Mouse (Mus musculus) limb, embryonic 15.5 days (tissue): ENCODE measurements around the gene Scfd2. TPM values are rescaled to one million over a fixed set of nuclear protein-coding genes. Genes with fewer than 3 reads are reported as not detected.

ENCODE experiments used
- ATAC-seq: fragments of 200-750 bp; cut with Nextera tagmentation; 2 replicates; pipeline ENCODE4 v1.8.0; 2017; ENCODE audit warnings: low read depth, moderate TSS enrichment; ENCODE audit not compliant: insufficient number of reproducible peaks, low FRiP score, low TSS enrichment
- H3K27ac ChIP-seq: fragments of 300-500 bp; sonication (generic); 2 replicates; pipeline ENCODE4 v1.5.1; 2015; ENCODE audit warnings: moderate library complexity, mild to moderate bottlenecking, inconsistent platforms
- H3K27me3 ChIP-seq: fragments of 300-500 bp; sonication (generic); 2 replicates; pipeline ENCODE4 v1.6.1; 2015; ENCODE audit warnings: inconsistent platforms
- H3K36me3 ChIP-seq: fragments of 300-500 bp; sonication (generic); 2 replicates; pipeline ENCODE4 v1.6.1; 2015; ENCODE audit warnings: inconsistent platforms
- H3K4me1 ChIP-seq: fragments of 300-500 bp; sonication (generic); 2 replicates; pipeline ENCODE4 v1.6.1; 2015; ENCODE audit warnings: inconsistent platforms
- H3K4me2 ChIP-seq: fragments of 300-500 bp; sonication (generic); 2 replicates; pipeline ENCODE4 v1.6.1; 2015; ENCODE audit warnings: mild to moderate bottlenecking, inconsistent platforms
- H3K4me3 ChIP-seq: fragments of 300-500 bp; sonication (generic); 2 replicates; pipeline ENCODE4 v1.5.1; 2015; ENCODE audit warnings: mild to moderate bottlenecking, inconsistent platforms
- H3K9ac ChIP-seq: fragments of 300-500 bp; sonication (generic); 2 replicates; pipeline ENCODE4 v1.6.1; 2015; ENCODE audit warnings: inconsistent platforms
- H3K9me3 ChIP-seq: fragments of 300-500 bp; sonication (generic); 2 replicates; pipeline ENCODE4 v1.6.1; 2016; ENCODE audit warnings: inconsistent platforms
- WGBS: fragments of 180-500 bp; shearing (Covaris S2); methylation state at CpG from one replicate; pipeline ENCODE4 v1.1.7; 2015; 5-methylcytosine and 5-hydroxymethylcytosine counted together
- polyA plus RNA-seq: library from polyadenylated mRNA; unstranded; fragments of >200 nt; fragmentation: Nextera tagmentation; extraction: Ambion mirVana; gene quantifications from 2 replicates; pipeline ENCODE4 v1.2.1, GENCODE M21; 2015

Scfd2 gene
- polyA plus RNA-seq, 1 experiment from 2014 or later, result 21.2 TPM

DNA sequence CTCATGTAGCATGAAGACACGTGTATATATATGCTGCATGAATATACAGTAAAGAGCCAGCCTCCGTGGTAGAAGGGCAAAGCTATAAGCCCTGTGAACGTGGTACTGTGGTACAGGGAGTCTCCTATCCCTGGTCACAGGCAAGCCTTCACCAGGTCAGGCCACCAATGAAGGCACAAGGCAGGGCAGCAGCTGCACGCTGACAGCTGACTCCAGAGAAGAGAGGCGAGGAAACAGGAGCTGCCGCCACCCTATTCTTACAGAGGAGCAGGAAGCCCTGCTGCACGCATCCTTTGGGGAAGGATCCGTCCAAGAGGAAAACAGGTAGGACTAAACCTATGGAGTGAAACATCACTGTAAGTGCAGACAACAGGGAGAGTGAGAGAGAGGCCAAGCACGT, 76.5 kb downstream of the Scfd2 start:
- no peak overlapping the region for H3K4me2 ChIP-seq
- H3K4me3 ChIP-seq, result no peak overlapping the region
- H3K27ac ChIP-seq, result no peak overlapping the region
- H3K9ac ChIP-seq, result no peak overlapping the region
- WGBS, result 81% methylated on average over 9 of the region's 9 CpGs
- H3K36me3 ChIP-seq, result no peaks in the 10 kb centered on the region
- 0 out of 2 replicates have a peak, but pooled peaks have one; percentile 41 for ATAC-seq
- H3K4me1 ChIP-seq, result peaks cover 24% of the 10 kb centered on the region
- H3K9me3 ChIP-seq, result no peaks in the 10 kb centered on the region
- no peaks in the 10 kb centered on the region for H3K27me3 ChIP-seq

DNA sequence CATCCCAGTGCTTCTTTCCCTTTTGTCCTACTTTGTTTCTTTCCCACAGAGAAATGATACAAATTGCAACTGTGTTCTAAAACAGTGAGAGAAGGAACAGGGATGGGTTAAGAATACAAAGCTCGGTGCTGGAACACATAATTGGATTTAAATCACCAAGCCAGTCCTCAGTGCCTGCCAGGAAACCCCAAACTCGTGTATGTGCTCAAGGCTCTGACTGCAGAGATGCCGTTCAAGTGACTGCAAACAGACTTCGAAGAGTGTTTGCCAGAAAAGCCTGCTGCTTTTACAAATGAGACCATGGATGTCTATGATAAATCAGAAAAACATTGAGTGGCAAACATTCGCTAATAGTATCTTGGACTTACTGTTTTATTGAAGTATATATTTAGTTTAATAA, 80.6 kb downstream of the Scfd2 start:
- no peaks in the 10 kb centered on the region for H3K9me3 ChIP-seq
- no peak for ATAC-seq
- no peak overlapping the region for H3K9ac ChIP-seq
- H3K4me2 ChIP-seq, result no peak overlapping the region
- H3K36me3 ChIP-seq, result no peaks in the 10 kb centered on the region
- no peak overlapping the region for H3K4me3 ChIP-seq
- H3K4me1 ChIP-seq, result peaks cover 28% of the 10 kb centered on the region
- WGBS, result 30% methylated on average over 5 of the region's 5 CpGs
- peak overlapping the region; percentile 29; the same call in 1 of the 2 replicates for H3K27ac ChIP-seq
- no peaks in the 10 kb centered on the region for H3K27me3 ChIP-seq

DNA sequence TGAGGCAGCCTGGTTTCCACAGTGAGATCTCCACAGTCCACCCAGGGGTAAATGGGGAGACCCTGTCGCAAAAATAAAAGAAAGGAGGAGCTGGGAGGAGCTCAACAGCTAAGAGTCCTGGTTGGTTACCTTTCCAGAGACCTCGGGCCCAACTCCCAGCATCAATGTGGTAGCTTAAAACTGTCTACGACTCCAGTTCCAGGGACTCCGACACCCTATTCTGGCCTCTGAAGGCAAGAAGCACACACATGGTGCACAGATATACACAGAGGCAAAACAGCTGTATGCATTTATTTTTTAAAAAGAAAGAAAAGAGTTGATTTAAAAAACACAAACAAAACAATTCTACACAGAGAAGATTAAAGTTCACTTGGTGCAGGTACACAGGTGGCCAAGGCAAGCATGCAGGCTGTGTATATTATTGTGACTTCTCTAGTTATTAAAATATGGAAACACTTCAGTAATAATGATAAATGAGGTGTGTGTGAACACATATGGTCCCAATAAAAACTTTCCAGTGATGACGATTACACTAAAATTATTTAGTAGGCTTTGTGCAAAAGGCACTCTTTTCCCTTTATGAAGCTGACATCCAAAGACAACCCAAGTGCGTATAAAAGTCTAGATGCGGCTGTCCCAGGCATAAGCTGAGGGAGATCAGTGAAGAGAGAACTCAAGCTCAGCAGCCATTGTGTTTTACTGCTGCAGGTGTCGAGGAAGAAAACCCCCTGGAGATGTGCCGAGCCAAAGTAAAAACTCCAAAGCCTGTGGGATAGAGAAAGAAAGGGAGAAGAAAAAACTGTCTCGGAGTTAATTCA, 83.8 kb downstream of the Scfd2 start:
- ATAC-seq, result no peak
- H3K4me3 ChIP-seq, result no peak overlapping the region
- no peak overlapping the region for H3K4me2 ChIP-seq
- H3K9me3 ChIP-seq, result no peaks in the 10 kb centered on the region
- H3K36me3 ChIP-seq, result no peaks in the 10 kb centered on the region
- H3K4me1 ChIP-seq, result peaks cover 22% of the 10 kb centered on the region
- no peak overlapping the region for H3K9ac ChIP-seq
- peak overlapping the region; percentile 47; the same call in 1 of the 2 replicates for H3K27ac ChIP-seq
- WGBS, result 35% methylated on average over 10 of the region's 10 CpGs
- H3K27me3 ChIP-seq, result no peaks in the 10 kb centered on the region

DNA sequence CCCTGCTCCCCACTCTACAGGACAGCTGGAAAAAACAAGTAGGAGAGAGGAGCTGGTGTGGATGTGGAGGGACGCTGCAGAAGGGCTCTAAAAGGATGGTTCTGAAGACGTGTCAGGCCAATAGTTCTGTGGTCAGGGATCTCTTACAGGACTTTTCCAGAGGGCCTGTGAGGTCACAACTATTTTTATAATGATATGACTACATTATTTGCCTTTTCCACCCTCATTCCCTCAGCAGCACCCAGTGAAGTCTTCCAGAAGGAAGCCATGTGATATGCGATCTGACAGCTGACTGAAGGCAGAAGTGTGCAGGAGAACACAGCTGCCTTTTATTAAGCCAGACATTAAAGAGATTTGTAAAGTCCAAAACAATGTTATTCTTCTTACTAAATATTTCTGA, 85.7 kb downstream of the Scfd2 start:
- WGBS, result 50% methylated on average over 3 of the region's 3 CpGs
- no peak overlapping the region for H3K4me2 ChIP-seq
- H3K9me3 ChIP-seq, result no peaks in the 10 kb centered on the region
- H3K4me1 ChIP-seq, result peaks cover 14% of the 10 kb centered on the region; the same call in 1 of the 2 replicates
- no peaks in the 10 kb centered on the region for H3K27me3 ChIP-seq
- no peaks in the 10 kb centered on the region for H3K36me3 ChIP-seq
- no peak overlapping the region for H3K4me3 ChIP-seq
- no peak overlapping the region for H3K27ac ChIP-seq
- H3K9ac ChIP-seq, result no peak overlapping the region
- ATAC-seq, result no peak

DNA sequence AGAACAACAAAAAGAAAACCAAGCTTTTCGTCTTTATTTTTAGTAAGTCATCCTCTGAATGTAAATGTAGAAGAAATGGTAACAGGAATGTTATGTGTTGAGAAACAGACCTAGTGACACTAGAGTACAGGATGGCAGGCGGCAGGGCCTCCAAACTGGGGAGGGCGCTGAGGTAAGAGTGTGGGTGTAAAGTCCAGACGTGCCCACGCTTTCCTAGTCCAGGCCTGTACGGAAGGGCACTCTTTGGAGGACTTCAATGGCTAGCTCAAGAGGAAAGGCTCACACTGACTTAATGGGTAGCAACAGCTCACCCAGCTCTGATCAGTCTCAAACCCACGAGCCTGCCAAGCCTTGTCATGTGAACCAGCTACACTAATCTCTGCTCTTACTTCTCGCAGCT, 93.2 kb downstream of the Scfd2 start:
- no peaks in the 10 kb centered on the region for H3K36me3 ChIP-seq
- no peaks in the 10 kb centered on the region for H3K9me3 ChIP-seq
- H3K4me3 ChIP-seq, result no peak overlapping the region
- no peak overlapping the region for H3K27ac ChIP-seq
- no peaks in the 10 kb centered on the region for H3K4me1 ChIP-seq
- no peak for ATAC-seq
- H3K4me2 ChIP-seq, result no peak overlapping the region
- no peak overlapping the region for H3K9ac ChIP-seq
- H3K27me3 ChIP-seq, result no peaks in the 10 kb centered on the region
- whole genome bisulfite sequencing, result 79% methylated on average over 8 of the region's 8 CpGs

DNA sequence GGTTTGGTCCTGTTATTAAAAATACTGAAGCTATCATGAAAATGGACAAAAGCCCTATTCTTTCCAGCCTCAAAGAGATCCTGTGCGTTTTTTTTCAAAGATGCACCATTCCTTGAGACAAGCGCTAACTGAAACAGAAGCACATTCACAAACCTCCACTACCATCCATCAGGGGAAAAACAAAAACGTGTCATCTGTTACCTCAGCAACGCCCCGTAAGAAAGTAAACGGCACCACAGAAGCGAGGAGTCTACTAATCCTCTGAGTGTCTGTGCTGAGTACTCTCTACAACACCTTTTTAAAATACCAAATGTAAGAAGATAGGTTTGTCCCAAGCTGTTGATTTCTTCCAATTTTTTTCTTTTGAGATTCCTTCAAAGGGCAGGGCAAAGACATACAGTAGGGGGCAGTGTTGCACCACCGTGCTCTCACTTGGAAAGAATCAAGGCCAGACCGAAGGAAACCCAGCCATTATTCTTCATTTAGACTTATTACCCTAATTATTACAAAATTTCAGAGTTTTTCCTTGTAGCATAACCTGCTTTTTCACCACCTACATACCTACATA, 97.9 kb downstream of the Scfd2 start:
- peak overlapping the region; percentile 29 for H3K4me2 ChIP-seq
- WGBS, result 7% methylated on average over 9 of the region's 9 CpGs

DNA sequence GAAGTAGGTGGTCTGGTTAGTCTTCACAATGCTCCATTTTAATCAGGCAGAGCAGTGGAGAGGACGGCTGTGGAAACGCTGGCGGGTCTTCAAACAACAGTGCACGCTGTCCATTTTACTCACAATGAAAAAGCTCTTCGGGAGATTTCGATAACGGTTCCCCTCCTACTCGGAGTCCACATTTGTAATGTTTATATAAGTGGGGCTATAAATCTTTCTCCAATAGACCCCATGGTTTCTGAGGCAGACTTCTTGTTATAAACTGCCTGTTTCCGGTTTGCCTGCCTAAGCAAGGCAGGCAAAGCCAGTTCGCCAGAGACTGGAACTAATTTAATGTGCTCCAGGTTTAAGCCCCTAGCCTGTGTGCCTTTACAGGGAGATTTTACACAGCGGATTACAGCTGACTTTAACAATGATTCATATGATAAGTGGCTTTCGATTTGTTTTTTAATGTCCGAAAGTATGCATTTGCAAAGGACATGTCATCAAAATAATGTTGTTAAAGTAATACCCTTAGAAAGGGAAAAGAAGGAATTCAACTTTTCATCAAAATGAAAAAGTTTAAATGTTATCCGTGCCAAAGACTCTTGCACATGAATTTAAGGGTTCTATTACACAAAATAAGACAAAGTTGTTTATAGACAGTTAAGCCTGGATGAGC, 98.5 kb downstream of the Scfd2 start:
- H3K4me1 ChIP-seq, result no peaks in the 10 kb centered on the region
- peak overlapping the region; percentile 29 for H3K4me2 ChIP-seq
- H3K4me3 ChIP-seq, result peak overlapping the region; percentile 19
- H3K36me3 ChIP-seq, result no peaks in the 10 kb centered on the region
- H3K9ac ChIP-seq, result no peak overlapping the region
- ATAC-seq, result no peak
- no peaks in the 10 kb centered on the region for H3K27me3 ChIP-seq
- 10% methylated on average over 14 of the region's 14 CpGs for WGBS
- H3K9me3 ChIP-seq, result no peaks in the 10 kb centered on the region
- peak overlapping the region; percentile 78 for H3K27ac ChIP-seq

More for the DNA sequence above, 97.9 kb downstream of the Scfd2 start:
- H3K4me1 ChIP-seq, result no peaks in the 10 kb centered on the region
- H3K27me3 ChIP-seq, result no peaks in the 10 kb centered on the region
- peak overlapping the region; percentile 78 for H3K27ac ChIP-seq
- no peak overlapping the region for H3K9ac ChIP-seq
- ATAC-seq, result no peak
- no peak overlapping the region for H3K4me3 ChIP-seq
- H3K36me3 ChIP-seq, result no peaks in the 10 kb centered on the region
- no peaks in the 10 kb centered on the region for H3K9me3 ChIP-seq

DNA sequence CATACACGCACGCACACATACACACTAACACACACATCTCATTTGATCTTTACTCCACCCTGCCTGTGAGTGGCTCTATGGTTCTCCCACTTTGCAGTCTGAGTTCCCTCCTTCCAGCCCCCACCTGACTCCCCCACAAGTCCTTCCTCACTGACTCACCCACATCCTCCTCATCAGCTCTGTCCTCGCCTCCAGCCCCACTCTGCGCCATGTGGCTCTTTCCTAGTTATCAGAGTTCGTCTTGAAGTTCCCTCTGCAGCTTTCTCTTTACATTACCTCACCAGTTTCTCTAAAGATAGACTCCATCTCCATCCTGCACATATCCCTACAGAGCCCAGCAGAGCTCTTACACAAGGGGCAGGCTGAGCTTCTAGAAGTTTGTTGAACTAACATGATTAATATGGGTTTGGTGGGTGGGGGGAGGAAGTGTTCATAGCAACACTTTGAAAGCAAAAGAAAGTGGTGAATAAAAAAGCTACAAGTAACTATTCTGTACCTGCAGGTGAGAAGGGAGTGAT, 110.9 kb downstream of the Scfd2 start:
- Histone ChIP-seq H3K36me3 (no peaks in the 10 kb centered on the region), H3K4me3 (no peak overlapping the region), H3K9ac (no peak overlapping the region), H3K27me3 (no peaks in the 10 kb centered on the region), H3K9me3 (no peaks in the 10 kb centered on the region), H3K4me2 (no peak overlapping the region), H3K4me1 (peaks cover 6% of the 10 kb centered on the region; the same call in 1 of the 2 replicates), H3K27ac (no peak overlapping the region)
- no peak for ATAC-seq
- WGBS, result 79% methylated on average over 5 of the region's 5 CpGs

DNA sequence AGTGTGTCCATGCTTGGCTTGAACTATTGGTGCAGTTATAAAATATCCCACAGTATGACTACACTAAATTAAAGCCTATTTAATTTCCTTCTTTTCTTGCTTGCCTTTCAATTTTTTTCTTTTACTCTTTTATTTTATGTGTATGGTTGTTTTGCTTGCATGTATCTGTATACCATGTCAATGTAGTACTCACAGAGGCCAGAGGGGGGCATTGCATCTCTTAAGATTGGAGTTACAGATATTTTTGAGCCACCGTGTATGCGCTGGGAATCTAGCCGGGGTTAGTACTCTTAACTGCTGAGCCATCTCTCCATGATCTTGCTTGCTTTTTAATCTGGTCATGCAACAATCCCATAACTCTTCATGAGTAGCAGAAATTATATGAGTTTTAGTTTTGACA, 119.0 kb downstream of the Scfd2 start:
- Histone ChIP-seq H3K27ac (no peak overlapping the region), H3K9ac (no peak overlapping the region), H3K4me1 (no peaks in the 10 kb centered on the region), H3K9me3 (no peaks in the 10 kb centered on the region), H3K4me3 (no peak overlapping the region), H3K36me3 (no peaks in the 10 kb centered on the region), H3K27me3 (no peaks in the 10 kb centered on the region), H3K4me2 (no peak overlapping the region)
- ATAC-seq, result no peak
- 95% methylated on average over 3 of the region's 3 CpGs for WGBS

DNA sequence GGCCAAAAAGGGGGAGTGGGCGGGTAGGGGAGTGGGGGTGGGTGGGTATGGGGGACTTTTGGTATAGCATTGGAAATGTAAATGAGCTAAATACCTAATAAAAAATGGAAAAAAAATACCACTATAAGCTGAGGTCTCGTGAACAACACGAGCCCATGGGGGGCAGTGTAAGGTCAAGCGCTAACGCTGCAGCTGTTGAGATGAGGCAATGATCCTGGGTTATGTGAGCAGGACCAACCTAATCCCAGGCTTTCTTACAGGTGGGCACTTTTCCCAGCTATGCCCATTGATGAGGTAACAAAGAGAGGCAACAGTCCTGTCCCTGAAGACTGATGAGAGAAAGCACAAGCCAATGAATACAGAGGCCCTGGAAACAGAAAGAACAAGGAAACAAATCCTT, 126.7 kb downstream of the Scfd2 start:
- WGBS, result 59% methylated on average over 4 of the region's 5 CpGs
- H3K4me3 ChIP-seq, result no peak overlapping the region
- ATAC-seq, result no peak

DNA sequence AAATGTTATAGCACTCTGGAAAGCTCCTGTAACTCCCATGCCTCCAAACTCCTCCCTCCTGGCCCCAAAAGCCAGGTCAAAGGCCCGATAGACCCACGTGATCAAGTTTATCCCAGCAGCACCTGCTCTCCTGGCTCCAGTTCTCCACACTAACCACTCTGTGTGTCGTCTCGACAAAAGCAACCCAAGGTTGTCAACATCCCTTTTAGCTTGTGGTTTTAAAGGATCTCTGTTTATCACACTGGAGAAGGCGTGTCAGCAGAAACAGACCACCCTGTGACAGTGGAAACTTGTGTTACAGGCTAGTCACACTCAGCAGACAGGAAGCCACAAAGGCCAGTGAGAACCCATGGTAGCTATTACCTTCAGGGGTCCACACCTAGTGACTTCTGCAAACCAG, 127.5 kb downstream of the Scfd2 start:
- H3K36me3 ChIP-seq, result no peaks in the 10 kb centered on the region
- H3K9ac ChIP-seq, result no peak overlapping the region
- 46% methylated on average over 5 of the region's 5 CpGs for WGBS
- no peak overlapping the region for H3K4me2 ChIP-seq
- H3K9me3 ChIP-seq, result no peaks in the 10 kb centered on the region
- no peak for ATAC-seq
- H3K4me1 ChIP-seq, result peaks cover 21% of the 10 kb centered on the region
- no peak overlapping the region for H3K4me3 ChIP-seq
- peak overlapping the region; percentile 28; the same call in 1 of the 2 replicates for H3K27ac ChIP-seq
- no peaks in the 10 kb centered on the region for H3K27me3 ChIP-seq

More for the DNA sequence above, 126.7 kb downstream of the Scfd2 start:
- no peak overlapping the region for H3K4me2 ChIP-seq
- H3K27ac ChIP-seq, result no peak overlapping the region
- no peaks in the 10 kb centered on the region for H3K27me3 ChIP-seq
- no peaks in the 10 kb centered on the region for H3K9me3 ChIP-seq
- peaks cover 21% of the 10 kb centered on the region for H3K4me1 ChIP-seq
- H3K36me3 ChIP-seq, result no peaks in the 10 kb centered on the region
- no peak overlapping the region for H3K9ac ChIP-seq

DNA sequence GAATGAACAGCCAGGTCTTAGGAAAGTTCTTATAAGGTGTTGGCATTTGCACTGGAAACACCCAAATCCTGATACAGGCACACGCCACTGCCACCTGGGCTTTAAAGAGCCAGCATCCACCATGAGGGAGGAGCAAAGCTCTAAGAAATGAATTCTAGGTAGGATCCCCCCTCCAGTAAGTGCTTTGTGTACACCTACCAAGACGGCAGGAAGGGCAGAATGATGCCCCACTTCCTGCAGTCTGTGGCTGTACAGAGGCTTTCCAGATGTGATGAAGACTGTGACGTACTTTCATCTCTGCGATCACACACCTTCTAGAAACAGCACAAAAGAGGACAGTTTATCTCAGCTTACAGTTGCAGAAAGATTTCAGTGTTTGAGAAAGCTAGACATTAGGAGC, 128.9 kb downstream of the Scfd2 start:
- ATAC-seq, result no peak
- H3K27me3 ChIP-seq, result no peaks in the 10 kb centered on the region
- H3K4me2 ChIP-seq, result no peak overlapping the region
- peaks cover 21% of the 10 kb centered on the region for H3K4me1 ChIP-seq
- H3K4me3 ChIP-seq, result no peak overlapping the region
- peak overlapping the region; percentile 64 for H3K27ac ChIP-seq
- H3K9me3 ChIP-seq, result no peaks in the 10 kb centered on the region
- H3K36me3 ChIP-seq, result no peaks in the 10 kb centered on the region
- 44% methylated on average over 4 of the region's 4 CpGs for WGBS
- H3K9ac ChIP-seq, result no peak overlapping the region
